Mouse (Mus musculus): ENCODE data around the gene Iffo1. TPM values are rescaled to one million over a fixed set of nuclear protein-coding genes. Genes with fewer than 3 reads are reported as not detected.

Iffo1 gene
- 10 to 100 TPM; 54.6 to 55.8 TPM for total RNA-seq (2021)
- long read RNA-seq, experiment 1, transcript Iffo1-202 (9 exons, 2,840 nt) = major isoform, 8 of 71 reads
- long read RNA-seq, experiment 1, partial matches to known transcripts = 19 of 71 reads
- long read RNA-seq, experiment 1, other reads (novel, unspliced or antisense) = 41 of 71 reads
- long read RNA-seq, experiment 2, transcript Iffo1-202 (9 exons, 2,840 nt) = major isoform, 7 of 50 reads
- long read RNA-seq, experiment 2, partial matches to known transcripts = 23 of 50 reads
- long read RNA-seq, experiment 2, other reads (novel, unspliced or antisense) = 20 of 50 reads

DNA sequence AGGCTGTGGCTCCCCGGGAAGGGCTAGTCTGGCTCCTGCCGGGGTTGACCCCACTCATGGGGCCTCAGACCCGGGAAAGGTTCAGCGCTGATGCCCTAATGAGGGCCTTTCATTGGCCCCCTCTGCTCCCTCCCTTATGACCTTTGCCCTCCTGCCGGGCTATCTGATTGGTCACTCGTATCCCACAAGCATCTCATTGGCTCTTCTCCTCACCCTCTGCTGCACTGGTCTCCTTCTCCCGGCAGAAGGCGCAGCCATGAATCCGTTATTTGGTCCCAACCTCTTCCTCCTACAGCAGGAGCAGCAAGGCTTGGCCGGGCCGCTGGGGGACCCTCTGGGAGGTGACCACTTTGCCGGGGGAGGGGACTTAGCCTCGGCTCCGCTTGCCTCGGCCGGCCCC is at the start of gene Iffo1:
Gene Iffo1, plus strand, starts transcription at position 241 of the 400 bp plus-strand sequence.
- DNase-seq (ENCODE audit: low spot score in 2 of 2) = peak; percentile 87 to 90

DNA sequence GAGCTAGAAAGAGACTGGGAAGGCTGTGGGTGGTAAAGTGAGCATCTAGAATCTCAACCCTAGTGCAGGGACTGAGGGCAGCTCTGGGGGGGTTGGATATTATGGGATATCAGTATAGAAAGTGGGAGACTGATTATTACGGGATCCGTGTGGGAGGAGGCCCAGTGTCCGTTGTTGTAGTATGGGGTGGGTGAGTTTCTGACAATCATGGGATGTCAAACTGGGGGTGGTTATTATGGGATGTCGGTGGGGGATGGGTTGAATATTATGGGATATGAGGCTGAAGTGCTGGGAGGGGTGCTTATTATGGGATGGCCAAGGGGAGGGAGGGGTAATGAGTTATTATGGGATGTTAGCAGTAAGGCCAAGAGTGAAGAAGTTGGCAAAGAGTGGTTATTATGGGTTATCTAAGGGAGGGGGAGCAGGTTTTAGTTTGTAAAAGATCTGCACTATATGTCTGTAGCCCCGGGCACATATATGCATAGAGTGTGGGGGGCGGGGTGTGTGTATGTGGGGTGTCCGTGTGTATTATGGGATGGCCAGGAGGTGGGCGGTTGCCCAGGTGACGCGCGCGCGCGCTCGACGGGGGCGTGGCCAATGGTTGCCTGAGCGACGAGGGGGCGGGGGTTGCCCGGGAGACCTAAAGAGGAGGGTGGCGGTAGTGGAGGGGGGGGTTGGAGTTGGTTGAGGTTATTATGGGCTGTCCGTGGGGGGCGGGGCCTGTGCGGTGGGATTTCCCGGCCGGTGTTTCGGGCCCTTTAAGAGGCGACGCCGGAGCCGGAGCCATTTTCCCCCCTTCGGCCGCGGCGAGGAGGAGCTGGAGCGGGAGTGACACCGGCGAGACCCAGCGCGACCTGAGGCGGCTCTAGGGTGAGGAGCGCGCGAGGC is 49.4 kb upstream of the Iffo1 start, which contains the start of gene Chd4:
Gene Chd4, plus strand, starts transcription at position 591 of the 888 bp plus-strand sequence.
- peak; percentile 94 to 95 for DNase-seq (ENCODE audit: low spot score in 2 of 2)

GRCm38 (mm10) chr6:125096279-125096596 is 48.8 kb upstream of the Iffo1 start:
- no peak for DNase-seq (ENCODE audit: low spot score in 2 of 2)

- DNase-seq (ENCODE audit: low spot score in 2 of 2) = peak; percentile 37 to 44
Measured at GRCm38 (mm10) chr6:125096597-125097345, 48.3 kb upstream of the Iffo1 start.

GRCm38 (mm10) chr6:125097346-125097689 is 47.7 kb upstream of the Iffo1 start:
- no peak for DNase-seq (ENCODE audit: low spot score in 2 of 2)

DNA sequence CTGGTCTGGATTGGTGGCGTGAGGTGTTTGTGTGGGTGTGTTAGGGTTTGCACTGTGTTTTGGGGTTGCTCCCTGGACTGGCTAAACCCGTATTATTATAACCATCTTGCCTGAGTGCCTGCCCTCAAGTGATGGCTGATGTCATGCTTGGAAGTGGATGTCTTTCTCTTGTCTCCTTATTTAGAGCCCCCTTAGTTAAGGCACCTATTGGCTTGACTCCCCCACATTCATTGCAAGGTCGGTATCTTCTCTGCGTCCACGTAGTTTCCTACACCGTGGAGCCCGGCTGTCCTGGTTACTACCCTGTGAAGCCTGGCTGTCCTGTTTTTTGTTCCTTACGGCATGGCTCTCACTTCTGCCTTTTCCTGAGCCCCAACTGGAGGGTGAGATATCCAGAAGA is 47.1 kb upstream of the Iffo1 start:
- DNase-seq (ENCODE audit: low spot score in 2 of 2) = no peak

- no peak for DNase-seq (ENCODE audit: low spot score in 2 of 2)
Measured at GRCm38 (mm10) chr6:125098513-125098912, 46.5 kb upstream of the Iffo1 start.

- DNase-seq (ENCODE audit: low spot score in 2 of 2) = peak in 1 of 2 experiments; percentile 35
Measured at GRCm38 (mm10) chr6:125099421-125099971, 45.5 kb upstream of the Iffo1 start.

DNA sequence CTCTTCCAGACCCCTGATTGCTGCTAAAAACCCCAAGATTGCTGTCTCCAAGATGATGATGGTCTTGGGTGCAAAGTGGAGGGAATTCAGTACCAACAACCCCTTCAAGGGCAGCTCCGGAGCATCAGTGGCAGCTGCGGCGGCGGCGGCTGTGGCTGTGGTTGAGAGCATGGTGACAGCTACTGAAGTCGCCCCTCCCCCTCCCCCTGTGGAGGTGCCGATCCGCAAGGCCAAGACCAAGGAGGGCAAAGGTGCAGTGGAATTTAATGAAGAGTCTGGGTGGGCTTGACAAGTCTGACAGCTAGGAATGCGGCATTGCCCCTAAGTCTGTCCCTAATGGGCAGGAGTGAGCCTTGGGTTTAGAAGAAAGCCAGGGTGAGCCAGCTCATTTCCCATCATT is 43.6 kb upstream of the Iffo1 start:
- DNase-seq (ENCODE audit: low spot score in 2 of 2) = no peak

DNA sequence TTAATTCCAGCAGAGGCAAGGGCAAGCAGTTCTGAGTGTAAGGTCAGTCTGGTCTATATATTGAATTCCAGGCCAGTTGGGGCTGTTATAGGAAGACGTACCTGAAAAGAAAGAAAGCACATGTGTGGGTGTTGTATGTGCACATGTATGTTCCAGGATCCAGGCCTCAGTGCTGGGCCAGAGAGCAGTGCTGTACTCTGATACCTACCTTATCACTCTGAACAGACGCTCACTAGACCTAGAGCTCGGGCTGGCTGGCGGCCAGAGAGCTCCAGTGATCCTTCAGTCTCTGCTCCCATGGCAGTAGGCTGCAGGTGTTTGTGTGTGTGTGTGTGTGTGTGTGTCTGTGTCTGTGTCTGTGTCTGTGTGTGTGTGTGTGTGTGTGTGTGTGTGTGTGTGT is 40.8 kb upstream of the Iffo1 start:
- DNase-seq (ENCODE audit: low spot score in 2 of 2) = no peak

DNA sequence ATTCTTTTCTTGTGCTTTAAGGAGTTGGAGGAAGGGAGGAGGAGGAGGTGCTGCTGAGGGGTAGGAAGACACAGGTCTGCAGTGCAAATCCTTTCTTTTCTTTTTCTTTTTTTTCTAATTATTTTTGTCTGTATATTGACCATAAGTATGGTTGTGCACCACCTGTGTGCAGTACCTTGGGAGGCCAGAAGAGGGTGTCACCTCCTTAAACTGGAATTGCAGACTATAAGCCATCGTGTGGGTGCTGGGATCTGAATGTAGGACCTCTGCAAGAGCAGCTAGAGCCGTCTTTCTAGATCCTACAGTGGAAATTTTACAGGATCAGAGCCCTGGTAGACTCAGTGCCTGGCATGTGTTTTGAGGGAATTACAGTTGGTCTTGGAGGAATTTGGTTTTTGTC is 37.3 kb upstream of the Iffo1 start:
- no peak for DNase-seq (ENCODE audit: low spot score in 2 of 2)

- DNase-seq (ENCODE audit: low spot score in 2 of 2) = no peak
Measured at GRCm38 (mm10) chr6:125109371-125109770, 35.7 kb upstream of the Iffo1 start.

- peak; percentile 38 to 51 for DNase-seq (ENCODE audit: low spot score in 2 of 2)
Measured at GRCm38 (mm10) chr6:125110927-125111326, 34.1 kb upstream of the Iffo1 start.

DNA sequence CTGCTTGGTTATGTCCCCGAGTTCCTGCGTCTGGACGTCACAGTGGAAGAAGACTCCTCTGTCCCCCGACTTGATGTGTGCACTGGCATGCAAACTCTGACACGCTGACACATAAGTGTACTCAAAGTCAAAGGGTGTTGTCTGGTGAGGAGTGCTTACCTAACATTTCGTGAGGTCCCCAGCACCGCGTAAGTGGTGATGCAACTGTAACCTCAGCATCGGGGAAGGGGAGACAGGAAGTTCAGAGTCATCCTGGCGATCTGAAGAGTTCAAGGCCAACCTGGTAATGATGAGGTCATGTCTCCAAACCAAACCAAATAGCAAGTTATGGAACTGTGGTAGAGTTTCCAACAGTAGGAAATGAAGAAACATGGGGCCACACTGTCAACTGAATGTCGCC is 32.5 kb upstream of the Iffo1 start:
- DNase-seq (ENCODE audit: low spot score in 2 of 2) = no peak

DNA sequence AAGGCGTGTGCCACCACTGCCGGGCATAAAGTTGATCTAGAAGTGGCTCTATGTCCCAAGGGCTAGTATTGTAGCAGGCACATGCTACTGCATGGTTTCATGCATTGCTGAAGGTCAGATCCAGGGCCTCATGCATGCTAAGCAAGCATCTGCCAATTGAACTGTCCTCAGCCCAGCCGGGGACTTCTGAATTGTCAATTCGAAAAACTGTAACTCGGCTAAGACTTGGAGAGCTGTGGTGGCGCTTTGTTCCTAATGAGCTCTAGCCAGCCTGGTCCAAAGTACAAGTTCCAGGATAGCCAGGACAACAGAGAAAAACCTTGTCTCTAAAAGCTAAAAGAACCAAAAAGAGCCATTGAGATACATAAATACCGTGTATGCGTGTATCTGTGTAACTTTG is 25.7 kb upstream of the Iffo1 start:
- DNase-seq (ENCODE audit: low spot score in 2 of 2) = no peak

DNA sequence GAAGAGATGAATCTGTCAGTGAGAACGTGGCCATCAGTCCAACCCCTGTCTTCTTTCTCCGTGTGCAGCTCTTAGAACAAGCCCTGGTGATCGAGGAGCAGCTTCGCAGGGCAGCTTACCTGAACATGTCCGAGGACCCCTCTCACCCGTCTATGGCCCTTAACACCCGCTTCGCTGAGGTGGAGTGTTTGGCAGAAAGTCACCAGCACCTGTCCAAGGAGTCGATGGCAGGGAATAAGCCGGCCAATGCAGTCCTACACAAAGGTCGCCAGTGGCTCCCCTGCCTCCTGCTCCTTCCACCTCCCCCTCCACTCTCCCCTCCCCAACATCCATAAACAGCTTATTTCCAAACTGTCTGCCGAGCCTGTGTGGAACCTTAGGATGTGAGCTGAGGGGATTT is 16.3 kb upstream of the Iffo1 start:
- DNase-seq (ENCODE audit: low spot score in 2 of 2) = no peak

DNA sequence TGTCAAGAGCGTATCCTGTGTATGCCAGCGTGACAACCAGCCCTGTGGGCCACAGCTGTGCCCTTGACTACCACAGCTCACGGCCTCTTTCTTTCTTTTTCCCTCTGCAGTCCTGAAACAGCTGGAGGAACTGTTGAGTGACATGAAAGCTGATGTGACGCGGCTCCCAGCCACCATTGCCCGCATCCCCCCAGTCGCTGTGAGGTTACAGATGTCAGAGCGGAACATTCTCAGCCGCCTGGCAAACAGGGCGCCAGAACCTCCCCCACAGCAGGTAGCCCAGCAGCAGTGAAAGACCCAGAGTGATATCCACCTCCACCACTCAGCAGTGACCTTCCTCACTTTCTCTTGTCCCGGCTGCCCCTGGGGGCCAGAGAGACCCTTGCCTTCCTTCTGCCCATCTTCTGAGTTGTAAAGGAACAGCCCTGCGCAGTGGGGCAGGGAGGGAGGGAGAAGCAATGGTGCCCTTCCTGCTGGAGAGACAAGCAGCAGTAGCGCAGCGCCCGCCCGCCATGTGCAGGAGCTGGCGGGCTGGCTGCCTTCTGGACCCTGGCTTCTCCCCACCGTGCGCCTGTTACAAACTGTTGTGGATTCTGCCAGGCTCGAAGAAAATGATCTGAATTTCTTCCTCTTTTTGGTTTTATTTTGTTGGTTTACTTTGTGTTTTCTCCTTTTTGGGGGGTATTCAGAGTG is 15.2 kb upstream of the Iffo1 start:
- DNase-seq (ENCODE audit: low spot score in 2 of 2) = no peak

- DNase-seq (ENCODE audit: low spot score in 2 of 2) = peak; percentile 82 to 85
Measured at GRCm38 (mm10) chr6:125131302-125132156, 13.5 kb upstream of the Iffo1 start, which contains the start of gene Nop2. Gene Nop2 (plus strand): TSS chr6:125131909.

GRCm38 (mm10) chr6:125132470-125132869 is 12.6 kb upstream of the Iffo1 start:
- DNase-seq (ENCODE audit: low spot score in 2 of 2) = no peak

Measured in left cerebral cortex, adult 18-20 months (tissue).